In genomic region chr4:123014501-123015282, GRCm38 (mm10) we compare ENCODE assay signal across 11 mouse cellular contexts. TPM values are rescaled to one million over a fixed set of nuclear protein-coding genes. Genes with fewer than 3 reads are reported as not detected.
DNase-seq lines count a peak whose midpoint lies in the region; ATAC-seq and TF ChIP-seq lines count a peak whose summit lies in the region.
"Had no signal": no experiment of that assay in that cellular context is flagged by ENCODE, and none has a peak within 500 bp of the region (broad histone marks: within the 10 kb centered on the region; RNA-seq: fewer than 3 reads in every experiment).

No protein-coding gene starts in this region.

- no peak for TF ChIP-seq CTCF in hindbrain, postnatal 0 days (IDR thresholded peaks at IDR 0.05; ENCODE audit: low read depth)
- TF ChIP-seq CTCF in olfactory bulb, adult 2 months (IDR thresholded peaks at IDR 0.05; ENCODE audit: insufficient read depth, low read depth, low read length), result no peak

- TF ChIP-seq POLR2A in olfactory bulb, adult 2 months (IDR thresholded peaks at IDR 0.05; ENCODE audit: insufficient read depth, low read depth, low read length), result no peak

- peak; percentile 19 for ATAC-seq in forebrain, embryonic 12.5 days (ENCODE audit: low FRiP score)
- peak; percentile 54 for ATAC-seq in hindbrain, postnatal 0 days
- ATAC-seq: activated CD4-positive, CD25-positive, alpha-beta regulatory T cell, adult 4 months had no signal

- no peaks in the 10 kb centered on the region for H3K27me3 ChIP-seq in forebrain, embryonic 12.5 days
- no peaks in the 10 kb centered on the region for H3K27me3 ChIP-seq in hindbrain, postnatal 0 days (ENCODE audit: insufficient read depth, low read length)
- H3K27me3 ChIP-seq: limb, embryonic 15.5 days had no signal

- H3K27ac ChIP-seq in forebrain, embryonic 12.5 days, result peak overlapping the region; percentile 97
- H3K27ac ChIP-seq in hindbrain, postnatal 0 days, result peak overlapping the region; percentile 93
- H3K27ac ChIP-seq in olfactory bulb, adult 2 months (ENCODE audit: insufficient read depth, low read depth, low read length), result peak overlapping the region; percentile 98
- H3K27ac ChIP-seq: limb, embryonic 15.5 days had no signal

- peak; percentile 49 to 58 for DNase-seq in right cerebral cortex, postnatal 10 days (ENCODE audit: low spot score in 2 of 2)
- no peak for DNase-seq in right cerebral cortex, postnatal 36 days (ENCODE audit: low spot score in 2 of 2)
- peak; percentile 65 for DNase-seq in hindbrain, postnatal 0 days (ENCODE audit: low spot score)
- no peak for DNase-seq in spleen, postnatal 14 days (ENCODE audit: low spot score in 2 of 2)
- DNase-seq in adrenal gland, adult 8-10 months, result no peak
- no peak for DNase-seq in heart, adult 11 months
- DNase-seq: gastrocnemius, postnatal 14 days had no signal

- 20% methylated on average over 7 of the region's 7 CpGs for WGBS in forebrain, embryonic 12.5 days
- WGBS in hindbrain, postnatal 0 days, result 16% methylated on average over 7 of the region's 7 CpGs
- whole genome bisulfite sequencing in olfactory bulb, adult 2 months, result 26% methylated on average over 7 of the region's 7 CpGs

- no peaks in the 10 kb centered on the region for H3K9me3 ChIP-seq in forebrain, embryonic 12.5 days
- H3K9me3 ChIP-seq in hindbrain, postnatal 0 days (ENCODE audit: low read length), result no peaks in the 10 kb centered on the region
- H3K9me3 ChIP-seq: limb, embryonic 15.5 days had no signal

- no peak overlapping the region for H3K9ac ChIP-seq in forebrain, embryonic 12.5 days
- no peak overlapping the region for H3K9ac ChIP-seq in hindbrain, postnatal 0 days (replicated peaks; ENCODE audit: low read length)
- H3K9ac ChIP-seq: limb, embryonic 15.5 days had no signal

- H3K4me3 ChIP-seq in forebrain, embryonic 12.5 days (replicated peaks), result no peak overlapping the region
- H3K4me3 ChIP-seq in hindbrain, postnatal 0 days (ENCODE audit: low read length), result no peak overlapping the region
- no peak overlapping the region for H3K4me3 ChIP-seq in olfactory bulb, adult 2 months (ENCODE audit: insufficient read depth, low read depth, low read length)
- H3K4me3 ChIP-seq: limb, embryonic 15.5 days had no signal

- peak overlapping the region; percentile 43 for H3K4me2 ChIP-seq in forebrain, embryonic 12.5 days
- 0 out of 2 replicates have a peak overlapping the region, but pooled peaks have one; percentile 43 for H3K4me2 ChIP-seq in hindbrain, postnatal 0 days (ENCODE audit: low read depth, low read length)
- H3K4me2 ChIP-seq: limb, embryonic 15.5 days had no signal

- H3K36me3 ChIP-seq in forebrain, embryonic 12.5 days (replicated peaks), result peaks cover 6% of the 10 kb centered on the region; the same call in 1 of the 2 replicates
- H3K36me3 ChIP-seq in hindbrain, postnatal 0 days (ENCODE audit: insufficient read depth, low read length), result no peaks in the 10 kb centered on the region

- peaks cover 61% of the 10 kb centered on the region for H3K4me1 ChIP-seq in forebrain, embryonic 12.5 days
- H3K4me1 ChIP-seq in hindbrain, postnatal 0 days (ENCODE audit: insufficient read depth, low read length), result peaks cover 37% of the 10 kb centered on the region
- peaks cover 14% of the 10 kb centered on the region for H3K4me1 ChIP-seq in olfactory bulb, adult 2 months (ENCODE audit: control insufficient read depth, insufficient read depth, low read length)

RNA-seq across cellular contexts. Expression of gene Trit1, which starts 1.7 kb away (rescaled TPM):
- polyA plus RNA-seq in forebrain, embryonic 12.5 days (2016; fragmentation: Nextera tagmentation; extraction: Ambion mirVana), result 29.3 and 29.7 TPM in 2 replicates
- total RNA-seq in hindbrain, postnatal 0 days (2014; rRNA removed), result 11.1 and 18.5 TPM in 2 replicates
- 17.0 and 18.3 TPM in 2 replicates for polyA plus RNA-seq in hindbrain, postnatal 0 days (2015; fragmentation: Nextera tagmentation; extraction: Ambion mirVana)
- polyA plus RNA-seq in olfactory bulb, adult 2 months (2012; ENCODE audit: insufficient read depth, insufficient read length, low replicate concordance, missing spikeins), result not detected in 2 replicates
- 10 to 100 TPM; 21.8 to 24.5 (median 22.9) TPM for total RNA-seq in adrenal gland, adult 8-10 months (2022)

RNA-seq across cellular contexts. Expression of gene Mycl, which starts 19.2 kb away (rescaled TPM):
- polyA plus RNA-seq in forebrain, embryonic 12.5 days (2016; fragmentation: Nextera tagmentation; extraction: Ambion mirVana), result 84.0 and 84.3 TPM in 2 replicates
- total RNA-seq in hindbrain, postnatal 0 days (2014; rRNA removed), result 67.5 and 79.4 TPM in 2 replicates
- polyA plus RNA-seq in hindbrain, postnatal 0 days (2015; fragmentation: Nextera tagmentation; extraction: Ambion mirVana), result 34.3 and 34.8 TPM in 2 replicates
- polyA plus RNA-seq in olfactory bulb, adult 2 months (2012; ENCODE audit: insufficient read depth, insufficient read length, low replicate concordance, missing spikeins), result not detected in 2 replicates
- total RNA-seq in adrenal gland, adult 8-10 months (2022), result 1 to 10 TPM in 2 of 4 experiments, under 1 TPM in 2; 0.68 to 2.1 (median 1.3) TPM
- polyA plus RNA-seq: activated CD4-positive, CD25-positive, alpha-beta regulatory T cell, adult 4 months had no signal

RNA-seq across cellular contexts. Expression of gene Mfsd2a, which starts 53.7 kb away (rescaled TPM):
- 21.7 TPM in 2 replicates for polyA plus RNA-seq in forebrain, embryonic 12.5 days (2016; fragmentation: Nextera tagmentation; extraction: Ambion mirVana)
- 63.6 and 68.0 TPM in 2 replicates for total RNA-seq in hindbrain, postnatal 0 days (2014; rRNA removed)
- 34.9 and 42.6 TPM in 2 replicates for polyA plus RNA-seq in hindbrain, postnatal 0 days (2015; fragmentation: Nextera tagmentation; extraction: Ambion mirVana)
- not detected in 2 replicates for polyA plus RNA-seq in olfactory bulb, adult 2 months (2012; ENCODE audit: insufficient read depth, insufficient read length, low replicate concordance, missing spikeins)
- total RNA-seq in adrenal gland, adult 8-10 months (2022), result 1 to 10 TPM in 2 of 4 experiments, under 1 TPM in 2; 0.83 to 8.4 (median 1.2) TPM

Comparison
In these comparisons a context has a peak if more than half of its experiments do, and no peak if none do; other contexts are left out.
1. DNase-seq: peak in right cerebral cortex, postnatal 10 days (2 of 2) and hindbrain, postnatal 0 days (single experiment); none in right cerebral cortex, postnatal 36 days (0 of 2), spleen, postnatal 14 days (0 of 2), adrenal gland, adult 8-10 months (single experiment) and heart, adult 11 months (single experiment).
2. RNA of gene Mycl, which starts 19.2 kb away (polyA plus RNA-seq): 84.0 to 84.3 TPM in forebrain, embryonic 12.5 days and 34.3 to 34.8 TPM in hindbrain, postnatal 0 days; not detected in olfactory bulb, adult 2 months; every median in the first group is over 10 times any median in the second.
3. Peak in every context shown above with its lines, with median percentiles within 50 percentile points of each other: H3K27ac ChIP-seq.